Mouse (Mus musculus): Measurements from ENCODE around the gene Zfp526. TPM values are rescaled to one million over a fixed set of nuclear protein-coding genes. Genes with fewer than 3 reads are reported as not detected.

Zfp526 gene
- polyA plus RNA-seq, 1 experiment from 2014 or later: 2.1 TPM

- 31% methylated on average over 21 of the region's 21 CpGs for WGBS
- Histone ChIP-seq H3K9ac (no peak overlapping the region), H3K36me3 (no peaks in the 10 kb centered on the region), H3K4me3 (no peak overlapping the region), H3K27ac (replicated peaks) (no peak overlapping the region), H3K9me3 (no peaks in the 10 kb centered on the region), H3K4me1 (replicated peaks) (peaks cover 3% of the 10 kb centered on the region; the same call in 1 of the 2 replicates), H3K4me2 (no peak overlapping the region), H3K27me3 (peaks cover 3% of the 10 kb centered on the region; the same call in 1 of the 2 replicates)
- ATAC-seq (ENCODE audit: low FRiP score, low read depth): peak; percentile 74
Measured at GRCm38 (mm10) chr7:25187662-25188650, 33.3 kb upstream of the Zfp526 start.

DNA sequence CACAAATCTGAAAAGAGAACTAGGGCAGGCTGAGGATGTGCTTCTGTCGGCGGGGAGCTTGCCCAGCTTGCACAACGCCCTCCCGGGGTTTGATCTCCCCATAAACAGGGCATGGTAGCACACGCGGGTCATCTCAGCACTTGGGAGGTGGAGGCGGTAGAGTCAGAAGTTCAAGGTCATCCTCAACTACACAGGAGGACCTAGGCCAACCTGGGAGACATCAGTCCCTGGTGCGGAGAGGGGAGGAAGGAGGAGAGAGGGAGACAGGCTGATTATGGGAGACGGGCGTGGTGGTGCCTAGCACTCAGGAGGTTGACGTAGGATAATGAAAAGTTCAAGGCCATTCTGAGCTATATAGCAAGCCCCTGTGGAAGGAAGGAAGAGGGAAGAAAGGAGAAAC is 30.4 kb upstream of the Zfp526 start:
- Histone ChIP-seq H3K4me2 (no peak overlapping the region), H3K27ac (replicated peaks) (no peak overlapping the region), H3K9me3 (no peaks in the 10 kb centered on the region), H3K27me3 (no peaks in the 10 kb centered on the region), H3K4me3 (no peak overlapping the region), H3K9ac (no peak overlapping the region), H3K4me1 (replicated peaks) (peaks cover 3% of the 10 kb centered on the region; the same call in 1 of the 2 replicates), H3K36me3 (no peaks in the 10 kb centered on the region)
- no peak for ATAC-seq (ENCODE audit: low FRiP score, low read depth)
- 88% methylated on average over 11 of the region's 11 CpGs for WGBS

DNA sequence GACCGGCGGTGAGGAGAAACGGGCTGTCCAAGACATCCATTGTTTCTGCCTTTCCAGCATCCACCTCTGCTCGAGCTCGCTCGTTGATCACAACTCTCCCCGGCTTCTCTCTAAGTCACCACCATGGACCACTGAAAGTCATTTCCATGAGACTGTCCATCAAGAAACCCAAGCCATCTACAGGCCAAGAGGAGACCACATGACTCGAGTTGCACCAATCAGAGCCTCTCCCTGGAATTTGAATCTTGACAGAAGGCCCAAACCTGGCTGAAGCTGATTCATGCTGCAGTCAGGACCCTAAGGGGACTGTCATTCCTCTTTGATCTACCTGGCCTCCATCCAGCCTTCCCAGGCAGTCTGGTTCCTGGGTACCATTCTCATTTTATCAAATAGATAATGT is 29.1 kb upstream of the Zfp526 start:
- Histone ChIP-seq H3K36me3 (no peaks in the 10 kb centered on the region), H3K4me2 (no peak overlapping the region), H3K4me1 (replicated peaks) (peaks cover 3% of the 10 kb centered on the region; the same call in 1 of the 2 replicates), H3K27ac (replicated peaks) (no peak overlapping the region), H3K4me3 (no peak overlapping the region), H3K27me3 (no peaks in the 10 kb centered on the region), H3K9me3 (no peaks in the 10 kb centered on the region), H3K9ac (no peak overlapping the region)
- WGBS: 62% methylated on average over 8 of the region's 8 CpGs
- ATAC-seq (ENCODE audit: low FRiP score, low read depth): peak; percentile 57; the same call in 1 of the 2 replicates

GRCm38 (mm10) chr7:25195148-25195547 is 26.1 kb upstream of the Zfp526 start:
- Histone ChIP-seq H3K9ac (no peak overlapping the region), H3K27ac (replicated peaks) (no peak overlapping the region), H3K4me3 (no peak overlapping the region), H3K36me3 (peaks cover 4% of the 10 kb centered on the region; the same call in 1 of the 2 replicates), H3K4me1 (replicated peaks) (no peaks in the 10 kb centered on the region), H3K27me3 (no peaks in the 10 kb centered on the region), H3K4me2 (no peak overlapping the region), H3K9me3 (no peaks in the 10 kb centered on the region)
- no peak for ATAC-seq (ENCODE audit: low FRiP score, low read depth)
- 67% methylated on average over 3 of the region's 3 CpGs for WGBS

GRCm38 (mm10) chr7:25196107-25196506 is 25.1 kb upstream of the Zfp526 start:
- WGBS: 86% methylated on average over 9 of the region's 9 CpGs
- no peak overlapping the region for H3K27ac ChIP-seq (replicated peaks)
- no peak overlapping the region for H3K4me3 ChIP-seq
- H3K9me3 ChIP-seq: no peaks in the 10 kb centered on the region
- H3K4me2 ChIP-seq: no peak overlapping the region
- no peak overlapping the region for H3K9ac ChIP-seq
- H3K27me3 ChIP-seq: no peaks in the 10 kb centered on the region
- ATAC-seq (ENCODE audit: low FRiP score, low read depth): no peak
- peaks cover 4% of the 10 kb centered on the region; the same call in 1 of the 2 replicates for H3K36me3 ChIP-seq
- H3K4me1 ChIP-seq (replicated peaks): no peaks in the 10 kb centered on the region

DNA sequence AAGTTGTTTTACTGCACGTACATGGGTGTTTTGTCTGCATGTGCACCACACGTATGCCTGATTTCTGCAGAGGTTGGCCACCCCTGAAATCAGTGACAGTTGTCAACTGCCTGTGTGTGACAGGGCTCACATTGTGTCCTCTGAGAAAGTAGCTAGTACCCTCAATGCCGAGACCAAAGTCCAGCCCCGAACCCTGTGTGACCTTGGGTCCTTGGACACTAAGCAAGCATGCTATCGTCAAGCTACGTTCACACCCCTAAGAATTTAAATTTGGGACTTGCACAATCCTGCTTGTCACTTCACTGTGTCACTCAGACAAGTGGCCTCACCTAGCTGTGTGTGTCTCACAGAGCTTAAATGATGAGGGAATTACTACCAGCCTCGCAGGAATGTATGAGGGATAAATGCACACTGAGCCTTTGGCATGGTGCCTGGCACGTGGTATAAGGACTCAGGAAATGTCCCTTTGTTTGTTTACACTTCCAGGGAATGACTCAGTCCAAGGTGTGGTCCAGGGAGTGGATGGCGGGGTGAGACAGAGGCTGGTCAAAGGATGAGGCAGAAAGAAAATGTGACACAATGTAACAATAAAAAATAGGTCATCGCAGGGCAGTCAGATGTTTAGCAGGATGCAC is 23.7 kb upstream of the Zfp526 start:
- Histone ChIP-seq H3K4me1 (replicated peaks) (no peaks in the 10 kb centered on the region), H3K9me3 (no peaks in the 10 kb centered on the region), H3K36me3 (peaks cover 6% of the 10 kb centered on the region), H3K27ac (replicated peaks) (no peak overlapping the region), H3K9ac (no peak overlapping the region), H3K4me3 (no peak overlapping the region), H3K4me2 (no peak overlapping the region), H3K27me3 (no peaks in the 10 kb centered on the region)
- no peak for ATAC-seq (ENCODE audit: low FRiP score, low read depth)
- WGBS: 68% methylated on average over 10 of the region's 10 CpGs

DNA sequence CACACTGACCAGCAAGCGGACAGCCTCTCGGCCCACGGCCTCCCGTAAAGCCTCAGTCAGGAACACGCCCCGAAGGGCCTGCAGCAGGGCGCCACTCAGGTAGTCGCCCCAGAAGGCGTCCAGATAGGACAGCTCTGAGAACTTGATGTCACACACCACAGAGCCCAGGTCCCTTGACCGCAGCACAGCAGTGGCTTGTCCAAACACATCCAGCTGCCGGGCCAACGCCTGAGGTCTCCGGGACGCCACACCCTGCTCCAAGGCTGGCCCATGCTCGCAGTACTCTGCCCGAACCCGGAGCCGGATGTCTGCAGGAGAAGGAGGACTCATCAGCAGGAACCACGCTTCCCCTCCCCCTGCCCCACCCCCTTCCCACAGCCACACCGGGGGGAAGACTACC is 17.6 kb upstream of the Zfp526 start:
- ATAC-seq (ENCODE audit: low FRiP score, low read depth): no peak
- Histone ChIP-seq H3K4me2 (no peak overlapping the region), H3K9me3 (no peaks in the 10 kb centered on the region), H3K27ac (replicated peaks) (no peak overlapping the region), H3K4me3 (no peak overlapping the region), H3K27me3 (no peaks in the 10 kb centered on the region), H3K36me3 (peaks cover 23% of the 10 kb centered on the region), H3K9ac (no peak overlapping the region), H3K4me1 (replicated peaks) (no peaks in the 10 kb centered on the region)
- WGBS: 93% methylated on average over 20 of the region's 20 CpGs

GRCm38 (mm10) chr7:25205355-25206093 is 15.7 kb upstream of the Zfp526 start:
- Histone ChIP-seq H3K4me1 (replicated peaks) (no peaks in the 10 kb centered on the region), H3K4me3 (no peak overlapping the region), H3K4me2 (no peak overlapping the region), H3K27ac (replicated peaks) (no peak overlapping the region), H3K9me3 (no peaks in the 10 kb centered on the region), H3K36me3 (peaks cover 32% of the 10 kb centered on the region), H3K27me3 (no peaks in the 10 kb centered on the region), H3K9ac (no peak overlapping the region)
- no peak for ATAC-seq (ENCODE audit: low FRiP score, low read depth)
- WGBS: 89% methylated on average over 16 of the region's 16 CpGs

DNA sequence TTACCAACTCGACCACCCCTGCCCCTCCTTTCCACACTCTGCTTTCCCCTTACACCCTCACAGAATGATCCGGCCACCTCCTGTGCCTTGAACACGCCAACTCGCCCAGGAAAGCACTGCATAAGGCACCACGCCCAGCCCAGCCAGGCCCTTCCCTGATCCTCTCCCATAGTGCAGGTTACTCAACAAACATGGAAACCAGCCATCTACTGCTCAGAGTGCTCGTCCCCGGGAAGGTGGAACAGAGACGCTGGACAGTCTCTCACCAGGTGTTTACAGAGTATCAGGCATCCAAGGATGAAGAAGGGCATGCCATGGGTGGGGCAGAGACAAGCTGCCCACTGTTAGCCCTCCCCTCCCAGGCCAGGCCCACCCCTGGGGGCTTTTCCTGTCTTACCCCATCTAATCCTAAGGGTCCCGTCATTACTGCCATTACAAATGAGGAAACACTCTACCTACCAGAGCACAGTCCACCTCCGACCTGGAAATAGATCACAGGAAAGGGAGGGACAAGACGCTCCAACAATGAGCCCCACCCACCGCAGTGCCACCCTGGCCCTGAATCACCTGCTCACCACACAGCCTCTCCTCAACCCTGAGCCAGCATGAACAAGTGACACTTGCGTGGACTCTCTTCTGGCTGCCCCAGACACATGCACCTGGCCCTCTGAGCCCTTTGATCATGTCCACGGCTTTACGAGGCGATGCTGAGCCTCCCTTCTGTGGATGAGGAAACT is 15.0 kb upstream of the Zfp526 start:
- Histone ChIP-seq H3K9ac (no peak overlapping the region), H3K27ac (replicated peaks) (no peak overlapping the region), H3K36me3 (peaks cover 39% of the 10 kb centered on the region), H3K4me1 (replicated peaks) (no peaks in the 10 kb centered on the region), H3K4me3 (no peak overlapping the region), H3K4me2 (no peak overlapping the region), H3K27me3 (no peaks in the 10 kb centered on the region), H3K9me3 (no peaks in the 10 kb centered on the region)
- ATAC-seq (ENCODE audit: low FRiP score, low read depth): no peak
- WGBS: 88% methylated on average over 16 of the region's 16 CpGs

DNA sequence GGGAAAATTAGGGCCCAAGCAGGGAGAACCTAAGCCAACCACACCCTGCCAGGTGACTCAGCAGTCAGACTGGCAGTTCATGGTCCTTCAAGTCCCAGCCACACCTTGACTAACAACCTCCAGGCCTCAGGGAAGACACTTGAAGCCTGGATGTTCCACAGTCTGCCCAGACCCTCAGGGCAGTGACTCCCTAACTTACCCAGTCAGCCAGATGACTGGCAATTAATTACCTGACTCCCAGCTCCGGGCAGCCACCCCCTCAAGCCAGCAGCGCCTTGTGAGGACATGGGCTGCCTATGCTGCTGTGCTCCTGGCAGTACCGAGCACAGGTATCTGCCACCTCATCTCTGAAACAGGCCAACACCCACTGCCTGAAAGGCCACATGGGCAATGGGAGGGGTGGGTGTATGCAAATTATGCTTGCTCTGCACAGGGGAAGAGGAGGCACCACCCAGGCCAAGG is 12.0 kb upstream of the Zfp526 start:
- no peak for ATAC-seq (ENCODE audit: low FRiP score, low read depth)
- no peak overlapping the region for H3K27ac ChIP-seq (replicated peaks)
- H3K9me3 ChIP-seq: no peaks in the 10 kb centered on the region
- H3K4me2 ChIP-seq: no peak overlapping the region
- no peak overlapping the region for H3K4me3 ChIP-seq
- H3K27me3 ChIP-seq: no peaks in the 10 kb centered on the region
- H3K9ac ChIP-seq: no peak overlapping the region
- 79% methylated on average over 3 of the region's 3 CpGs for WGBS
- no peaks in the 10 kb centered on the region for H3K4me1 ChIP-seq (replicated peaks)
- H3K36me3 ChIP-seq: peaks cover 33% of the 10 kb centered on the region

DNA sequence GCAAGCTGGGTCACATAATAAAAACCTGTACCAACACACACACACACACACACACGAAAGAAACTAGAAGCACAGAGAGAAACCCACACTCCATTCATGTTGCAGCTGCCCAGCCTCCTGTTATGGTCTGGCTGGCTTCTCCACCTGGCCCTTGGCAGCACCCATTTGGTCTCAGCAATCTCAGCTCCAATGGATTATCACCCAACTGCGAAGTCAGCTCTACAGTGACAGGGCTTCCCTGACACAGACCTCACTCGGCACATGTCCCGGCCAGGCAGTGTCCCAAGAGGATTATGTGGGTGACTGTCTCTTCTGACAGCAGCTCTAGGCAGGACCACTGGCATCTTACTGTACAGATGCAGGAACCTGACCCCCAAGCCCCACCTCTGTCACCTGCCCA is 10.7 kb upstream of the Zfp526 start:
- Histone ChIP-seq H3K36me3 (peaks cover 42% of the 10 kb centered on the region), H3K27ac (replicated peaks) (no peak overlapping the region), H3K4me2 (no peak overlapping the region), H3K4me1 (replicated peaks) (no peaks in the 10 kb centered on the region), H3K9ac (no peak overlapping the region), H3K9me3 (no peaks in the 10 kb centered on the region), H3K27me3 (no peaks in the 10 kb centered on the region), H3K4me3 (no peak overlapping the region)
- WGBS: 89% methylated on average over 4 of the region's 4 CpGs
- ATAC-seq (ENCODE audit: low FRiP score, low read depth): no peak
